Comparison of ENCODE assay signal across 46 mouse cellular contexts in genomic region chr9:109125043-109125442, GRCm38 (mm10). TPM values are rescaled to one million over a fixed set of nuclear protein-coding genes. Genes with fewer than 3 reads are reported as not detected.
"Had no signal": no experiment of that assay in that cellular context is flagged by ENCODE, and none has a peak within 500 bp of the region (broad histone marks: within the 10 kb centered on the region; RNA-seq: fewer than 3 reads in every experiment).

No protein-coding gene starts in this region.

- ATAC-seq: liver, embryonic 12.5 days; lung, postnatal 0 days; midbrain, embryonic 13.5 days; midbrain, embryonic 15.5 days; midbrain, embryonic 16.5 days had no signal

- H3K27me3 ChIP-seq: limb, embryonic 12.5 days; limb, embryonic 13.5 days; limb, embryonic 15.5 days; liver, embryonic 12.5 days; liver, embryonic 13.5 days; liver, embryonic 15.5 days; lung, embryonic 15.5 days; midbrain, embryonic 12.5 days; midbrain, embryonic 13.5 days; midbrain, embryonic 15.5 days; neural tube, embryonic 12.5 days had no signal

- H3K9ac ChIP-seq: limb, embryonic 12.5 days; limb, embryonic 13.5 days; limb, embryonic 15.5 days; liver, embryonic 12.5 days; liver, embryonic 13.5 days; liver, embryonic 14.5 days; liver, embryonic 15.5 days; lung, embryonic 14.5 days; lung, embryonic 15.5 days; midbrain, embryonic 12.5 days; midbrain, embryonic 13.5 days; midbrain, embryonic 15.5 days; neural tube, embryonic 12.5 days had no signal

- H3K36me3 ChIP-seq: limb, embryonic 10.5 days; limb, embryonic 13.5 days; limb, embryonic 15.5 days; liver, embryonic 12.5 days; liver, embryonic 13.5 days; liver, embryonic 15.5 days; lung, embryonic 15.5 days; midbrain, embryonic 13.5 days; midbrain, embryonic 15.5 days; neural tube, embryonic 12.5 days had no signal

- H3K4me2 ChIP-seq: limb, embryonic 12.5 days; limb, embryonic 13.5 days; limb, embryonic 15.5 days; liver, embryonic 12.5 days; liver, embryonic 13.5 days; liver, embryonic 15.5 days; lung, embryonic 14.5 days; lung, embryonic 15.5 days; midbrain, embryonic 11.5 days; midbrain, embryonic 12.5 days; midbrain, embryonic 13.5 days; midbrain, embryonic 15.5 days; neural tube, embryonic 12.5 days had no signal

- H3K4me1 ChIP-seq: liver, embryonic 12.5 days; liver, embryonic 13.5 days; midbrain, embryonic 10.5 days; midbrain, embryonic 12.5 days; midbrain, embryonic 13.5 days; midbrain, embryonic 15.5 days; neural tube, embryonic 12.5 days had no signal

- DNase-seq: left cerebral cortex, postnatal 4 days; liver, embryonic 13.5 days; lung, adult 18-20 months; lung, adult 2 months; lung, embryonic 14.5 days; lung, postnatal 10 days; lung, postnatal 14 days; lung, postnatal 36 days; lung, postnatal 4 days; midbrain, embryonic 14.5 days had no signal

- H3K9me3 ChIP-seq: limb, embryonic 10.5 days; limb, embryonic 12.5 days; limb, embryonic 13.5 days; limb, embryonic 15.5 days; liver, embryonic 12.5 days; liver, embryonic 13.5 days; liver, embryonic 15.5 days; lung, embryonic 15.5 days; megakaryocyte, embryonic 14.5 days; midbrain, embryonic 10.5 days; midbrain, embryonic 12.5 days; midbrain, embryonic 13.5 days; midbrain, embryonic 15.5 days; neural tube, embryonic 12.5 days had no signal

- H3K27ac ChIP-seq: left cerebral cortex, adult 2 months; limb, embryonic 10.5 days; limb, embryonic 12.5 days; limb, embryonic 13.5 days; limb, embryonic 15.5 days; liver, embryonic 12.5 days; liver, embryonic 13.5 days; liver, embryonic 14.5 days; liver, embryonic 15.5 days; lung, embryonic 15.5 days; macrophage; midbrain, embryonic 10.5 days; midbrain, embryonic 12.5 days; midbrain, embryonic 13.5 days; midbrain, embryonic 15.5 days; neural tube, embryonic 12.5 days had no signal

- H3K4me3 ChIP-seq: left cerebral cortex, adult 2 months; limb, embryonic 10.5 days; limb, embryonic 12.5 days; limb, embryonic 13.5 days; limb, embryonic 15.5 days; liver, embryonic 12.5 days; liver, embryonic 13.5 days; liver, embryonic 15.5 days; lung, embryonic 15.5 days; megakaryocyte, embryonic 14.5 days; midbrain, embryonic 10.5 days; midbrain, embryonic 12.5 days; midbrain, embryonic 13.5 days; midbrain, embryonic 15.5 days; myocyte; neural tube, embryonic 12.5 days had no signal

RNA-seq across cellular contexts. Expression of gene Plxnb1, which starts 29.9 kb away (rescaled TPM):
- total RNA-seq: megakaryocyte progenitor cell, adult 5-6 weeks; megakaryocyte-erythroid progenitor cell, adult 5-6 weeks had no signal
- polyA plus RNA-seq: macrophage had no signal

RNA-seq across cellular contexts. Expression of gene Fbxw21, which starts 36.8 kb away (rescaled TPM):
- total RNA-seq: left cerebral cortex, adult 18-20 months; left cerebral cortex, adult 2 months; left cerebral cortex, adult 8-10 months; left cerebral cortex, postnatal 10 days; left cerebral cortex, postnatal 14 days; left cerebral cortex, postnatal 25 days; left cerebral cortex, postnatal 36 days; left cerebral cortex, postnatal 4 days; megakaryocyte progenitor cell, adult 5-6 weeks; megakaryocyte, adult 5-6 weeks; megakaryocyte-erythroid progenitor cell, adult 5-6 weeks; midbrain, postnatal 0 days; monocyte, adult 5-6 weeks had no signal
- polyA plus RNA-seq: limb, embryonic 10.5 days; limb, embryonic 11.5 days; limb, embryonic 12.5 days; limb, embryonic 13.5 days; limb, embryonic 14.5 days; limb, embryonic 15.5 days; liver, embryonic 12.5 days; liver, embryonic 13.5 days; liver, embryonic 14.5 days; liver, embryonic 15.5 days; liver, embryonic 16.5 days; lung, adult 2 months; lung, embryonic 14.5 days; lung, embryonic 15.5 days; lung, embryonic 16.5 days; lung, postnatal 0 days; macrophage; midbrain, embryonic 10.5 days; midbrain, embryonic 11.5 days; midbrain, embryonic 12.5 days; midbrain, embryonic 13.5 days; midbrain, embryonic 14.5 days; midbrain, embryonic 15.5 days; midbrain, embryonic 16.5 days; midbrain, postnatal 0 days; myocyte; neural tube, embryonic 11.5 days; neural tube, embryonic 12.5 days had no signal
